Mouse (Mus musculus) Patski (cell line): ENCODE measurements around the gene Gm20388. TPM values are rescaled to one million over a fixed set of nuclear protein-coding genes. Genes with fewer than 3 reads are reported as not detected.

Experiments used
- ATAC-seq: fragments of 100-300 bp; one replicate; pipeline ENCODE4 v1.8.0; 2021
- CTCF ChIA-PET: fragments of 350-600 bp; sonication (Branson Sonifier 250); formaldehyde crosslinking; loops from one replicate; lab custom pipeline; 2022; ENCODE audit warnings: inconsistent platforms; lab: Charles Lee
- POLR2A ChIA-PET: fragments of 350-600 bp; sonication (Branson Sonifier 250); formaldehyde crosslinking; loops from one replicate; lab custom pipeline; 2022; ENCODE audit warnings: antibody characterized with exemption, inconsistent platforms; lab: Charles Lee
- DNase-seq: peaks from one replicate; pipeline ENCODE4 v3.0.0-alpha.2; 2011; ENCODE audit warnings: low read depth, low spot score
- H3K27me3 ChIP-seq: fragments of 371-371 bp; one replicate; pipeline ENCODE4 v1.5.1; 2021
- CTCF ChIP-seq: fragments of 100-300 bp; IDR thresholded peaks from one replicate; pipeline ENCODE4 v1.5.1; 2021
- in situ Hi-C: fragments of 300-500 bp; cut with MboI; formaldehyde crosslinking; loops from 3 replicates; pipeline ENCODE4 v1.11.1; 2018; ENCODE audit warnings: low pct_unique_long_range_greater_than_20kb, mixed read lengths
- polyA plus RNA-seq: library from polyadenylated mRNA; unstranded; gene quantifications from one replicate; pipeline ENCODE4 v1.2.3, GENCODE M21; 2021

The Gm20388 gene
- polyA plus RNA-seq, 1 experiment from 2014 or later = 86.7 TPM

- in situ Hi-C loops = no loop called here
- ChIA-PET POLR2A (no interaction called here), CTCF (no interaction called here)
- DNase-seq (no peak), ATAC-seq (no peak)
- no peaks in the 10 kb centered on the region for H3K27me3 ChIP-seq
- TF ChIP-seq CTCF = no peak
Observed at GRCm38 (mm10) chr8:124044421-124044820, 4133.8 kb downstream of the Gm20388 start.

GRCm38 (mm10) chr8:124044931-124045330, 4134.3 kb downstream of the Gm20388 start:
- ChIA-PET POLR2A (no interaction called here), CTCF (no interaction called here)
- no peak for TF ChIP-seq CTCF
- no peak for ATAC-seq
- DNase-seq = no peak
- no peaks in the 10 kb centered on the region for H3K27me3 ChIP-seq
- in situ Hi-C loops = no loop called here

- no peak for TF ChIP-seq CTCF
- H3K27me3 ChIP-seq = no peaks in the 10 kb centered on the region
- CTCF ChIA-PET = no interaction called here
- no peak for DNase-seq
- in situ Hi-C loops = no loop called here
- no peak for ATAC-seq
- POLR2A ChIA-PET = no interaction called here
Observed at GRCm38 (mm10) chr8:124045856-124046255, 4135.2 kb downstream of the Gm20388 start.

- no peak for ATAC-seq
- peak; percentile 98 for TF ChIP-seq CTCF
- POLR2A ChIA-PET = no interaction called here
- in situ Hi-C loops = loop anchor here (5.0 kb wide), 2 partner anchors 180 to 295 kb away; partner anchors contain the start of gene Galnt2
- no peak for DNase-seq
- H3K27me3 ChIP-seq = no peaks in the 10 kb centered on the region
- CTCF ChIA-PET = interaction anchor here (2.2 to 7.9 kb wide), 2 partner anchors 15 to 295 kb away, joined by 10 to 62 read pairs; no protein-coding TSS in a partner anchor
Observed at GRCm38 (mm10) chr8:124052110-124052509, 4141.5 kb downstream of the Gm20388 start.

- ChIA-PET POLR2A (interaction anchor here (0.6 kb wide), 1 partner anchor 255 kb away, joined by 3 read pairs; no protein-coding TSS in a partner anchor), CTCF (interaction anchor here (0.9 to 7.9 kb wide), 3 partner anchors 15 to 295 kb away, joined by 3 to 62 read pairs (median 10); no protein-coding TSS in a partner anchor)
- DNase-seq = no peak
- no peaks in the 10 kb centered on the region for H3K27me3 ChIP-seq
- ATAC-seq = no peak
- no peak for TF ChIP-seq CTCF
- in situ Hi-C loops = loop anchor here (5.0 kb wide), 2 partner anchors 180 to 295 kb away; partner anchors contain the start of gene Galnt2
Observed at GRCm38 (mm10) chr8:124052568-124052967, 4141.9 kb downstream of the Gm20388 start.

GRCm38 (mm10) chr8:124056832-124057655, 4146.4 kb downstream of the Gm20388 start:
- in situ Hi-C loops = no loop called here
- ChIA-PET CTCF (no interaction called here), POLR2A (no interaction called here)
- ATAC-seq = no peak
- H3K27me3 ChIP-seq = no peaks in the 10 kb centered on the region
- TF ChIP-seq CTCF = no peak
- DNase-seq = no peak

GRCm38 (mm10) chr8:124066325-124067058, 4155.9 kb downstream of the Gm20388 start:
- CTCF ChIA-PET = interaction anchor here (1.1 to 1.8 kb wide), 5 partner anchors 8 to 285 kb away, joined by 3 to 10 read pairs (median 3); no protein-coding TSS in a partner anchor
- DNase-seq = no peak
- no peak for TF ChIP-seq CTCF
- ATAC-seq = no peak
- in situ Hi-C loops = no loop called here
- no peaks in the 10 kb centered on the region for H3K27me3 ChIP-seq
- POLR2A ChIA-PET = interaction anchor here (0.7 kb wide), 1 partner anchor 212 kb away, joined by 4 read pairs; no protein-coding TSS in a partner anchor

- DNase-seq = peak; percentile 84
- TF ChIP-seq CTCF = no peak
- ChIA-PET POLR2A (interaction anchor here (0.7 to 1.5 kb wide), 2 partner anchors 211 to 277 kb away, joined by 3 to 4 read pairs; no protein-coding TSS in a partner anchor), CTCF (interaction anchor here (1.1 to 1.8 kb wide), 6 partner anchors 11 to 284 kb away, joined by 3 to 10 read pairs (median 3); no protein-coding TSS in a partner anchor)
- ATAC-seq = peak; percentile 82
- in situ Hi-C loops = no loop called here
- no peaks in the 10 kb centered on the region for H3K27me3 ChIP-seq
Observed at GRCm38 (mm10) chr8:124067059-124067750, 4156.6 kb downstream of the Gm20388 start.

GRCm38 (mm10) chr8:124070363-124071324, 4160.0 kb downstream of the Gm20388 start:
- in situ Hi-C loops = no loop called here
- ATAC-seq = no peak
- ChIA-PET POLR2A (interaction anchor here (0.5 kb wide), 1 partner anchor 247 kb away, joined by 3 read pairs; no protein-coding TSS in a partner anchor), CTCF (interaction anchor here (0.9 to 1.3 kb wide), 3 partner anchors 15 to 277 kb away, joined by 3 to 4 read pairs (median 3); no protein-coding TSS in a partner anchor)
- H3K27me3 ChIP-seq = no peaks in the 10 kb centered on the region
- DNase-seq = no peak
- TF ChIP-seq CTCF = no peak
